Mouse (Mus musculus) stomach, embryonic 15.5 days (tissue): ENCODE results near the gene Ttll3. TPM values are rescaled to one million over a fixed set of nuclear protein-coding genes. Genes with fewer than 3 reads are reported as not detected.

Experiments used
- ATAC-seq: fragments of 200-750 bp; cut with Nextera tagmentation; 2 replicates; pipeline ENCODE4 v1.8.0; 2017; ENCODE audit warnings: low read depth, moderate number of reproducible peaks, moderate TSS enrichment; ENCODE audit not compliant: insufficient read depth, low FRiP score
- H3K27ac ChIP-seq: fragments of 300-500 bp; sonication (generic); 2 replicates; pipeline ENCODE4 v1.5.1; 2015; ENCODE audit warnings: mild to moderate bottlenecking, inconsistent platforms
- H3K27me3 ChIP-seq: fragments of 300-500 bp; sonication (generic); replicated peaks from 2 replicates; pipeline ENCODE4 v1.6.1; 2015; ENCODE audit warnings: inconsistent platforms
- H3K36me3 ChIP-seq: fragments of 300-500 bp; sonication (generic); 2 replicates; pipeline ENCODE4 v1.6.1; 2015; ENCODE audit warnings: inconsistent platforms
- H3K4me1 ChIP-seq: fragments of 300-500 bp; sonication (generic); 2 replicates; pipeline ENCODE4 v1.6.1; 2015; ENCODE audit warnings: inconsistent platforms
- H3K4me2 ChIP-seq: fragments of 300-500 bp; sonication (generic); 2 replicates; pipeline ENCODE4 v1.6.1; 2015; ENCODE audit warnings: mild to moderate bottlenecking, inconsistent platforms
- H3K4me3 ChIP-seq: fragments of 300-500 bp; sonication (generic); replicated peaks from 2 replicates; pipeline ENCODE4 v1.5.1; 2015; ENCODE audit warnings: inconsistent platforms
- H3K9ac ChIP-seq: fragments of 300-500 bp; sonication (generic); 2 replicates; pipeline ENCODE4 v1.6.1; 2015; ENCODE audit warnings: inconsistent platforms
- H3K9me3 ChIP-seq: fragments of 300-500 bp; sonication (generic); 2 replicates; pipeline ENCODE4 v1.6.1; 2016; ENCODE audit warnings: inconsistent platforms
- WGBS: fragments of 180-500 bp; shearing (Covaris S2); methylation state at CpG from one replicate; pipeline ENCODE4 v1.1.7; 2015; 5-methylcytosine and 5-hydroxymethylcytosine counted together
- microRNA-seq: library from miRNA; unstranded; fragments of <30 nt; microRNA quantifications from one replicate; pipeline ENCODE4, GENCODE M21; 2016
- polyA plus RNA-seq: library from polyadenylated mRNA; unstranded; fragments of >200 nt; fragmentation: Nextera tagmentation; extraction: Ambion mirVana; gene quantifications from 2 replicates; pipeline ENCODE4 v1.2.1, GENCODE M21; 2015

The Ttll3 gene
- polyA plus RNA-seq, 1 experiment from 2014 or later = 3.2 TPM

DNA sequence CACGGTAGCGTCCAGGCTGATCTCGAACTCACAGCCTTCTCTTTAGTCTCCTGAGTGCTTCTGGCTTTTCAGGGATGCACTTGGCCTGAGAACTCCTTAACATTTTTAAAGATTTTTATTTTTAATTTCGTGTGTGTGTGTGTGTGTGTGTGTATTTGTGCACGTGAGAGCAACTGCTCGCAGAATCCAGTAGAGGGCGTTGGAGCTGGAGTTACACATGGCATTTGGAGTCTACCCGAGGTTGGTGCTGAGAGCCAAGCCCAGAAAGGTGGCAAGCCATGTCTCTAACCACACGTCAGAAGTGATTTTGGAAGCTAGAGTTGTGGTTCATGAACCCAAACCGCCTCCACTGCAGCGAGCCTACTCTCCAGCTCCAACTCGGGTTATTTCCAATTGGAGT, 54.0 kb downstream of the Ttll3 start:
- 41% methylated on average over 12 of the region's 12 CpGs for WGBS
- no peak for ATAC-seq
- peak overlapping the region; percentile 99 for H3K4me3 ChIP-seq
- H3K9me3 ChIP-seq = no peaks in the 10 kb centered on the region
- peaks cover 19% of the 10 kb centered on the region for H3K36me3 ChIP-seq
- peak overlapping the region; percentile 88 for H3K9ac ChIP-seq
- no peaks in the 10 kb centered on the region for H3K4me1 ChIP-seq
- no peaks in the 10 kb centered on the region for H3K27me3 ChIP-seq
- peak overlapping the region; percentile 79 for H3K4me2 ChIP-seq
- H3K27ac ChIP-seq = peak overlapping the region; percentile 79; the same call in 1 of the 2 replicates

DNA sequence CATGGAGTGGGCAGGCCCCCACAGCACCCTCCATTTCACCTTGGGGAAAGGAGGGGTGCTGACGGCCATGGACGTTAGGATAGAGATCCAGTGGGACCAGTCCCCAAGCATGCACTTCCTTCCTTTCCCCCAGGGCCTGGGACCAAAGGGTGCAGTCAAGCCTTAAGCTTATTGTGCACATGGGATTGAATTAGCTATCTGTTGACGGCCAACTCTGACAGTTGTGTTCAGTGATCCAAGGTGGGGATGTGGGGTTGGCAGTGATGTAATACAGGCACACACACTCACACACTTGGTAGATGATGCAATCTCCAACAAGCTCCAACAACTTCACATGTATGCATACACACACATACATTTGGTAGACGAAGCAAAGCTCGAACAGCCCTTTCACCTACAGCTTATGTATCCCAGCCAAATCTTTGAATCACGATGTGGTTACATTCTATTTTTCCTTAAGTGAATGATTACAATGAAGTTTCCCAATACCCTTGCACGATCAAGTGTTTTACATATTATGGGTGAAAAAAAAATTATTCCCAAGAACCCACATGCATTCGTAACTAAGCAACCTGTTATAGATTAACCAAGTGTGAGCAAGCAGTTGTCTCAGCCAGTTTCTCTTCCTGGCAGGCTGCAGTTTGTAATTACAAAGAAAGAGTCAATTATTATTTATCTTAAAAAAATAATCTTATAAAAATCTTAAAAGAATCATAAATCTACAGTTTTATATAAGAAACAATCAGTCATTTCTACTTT, 55.3 kb downstream of the Ttll3 start:
- no peaks in the 10 kb centered on the region for H3K27me3 ChIP-seq
- no peak overlapping the region for H3K4me2 ChIP-seq
- ATAC-seq = no peak
- no peaks in the 10 kb centered on the region for H3K4me1 ChIP-seq
- peak overlapping the region; percentile 54; the same call in 1 of the 2 replicates for H3K27ac ChIP-seq
- peaks cover 28% of the 10 kb centered on the region for H3K36me3 ChIP-seq
- WGBS = 66% methylated on average over 8 of the region's 8 CpGs
- no peaks in the 10 kb centered on the region for H3K9me3 ChIP-seq
- H3K9ac ChIP-seq = no peak overlapping the region
- H3K4me3 ChIP-seq = no peak overlapping the region

- peaks cover 3% of the 10 kb centered on the region; the same call in 1 of the 2 replicates for H3K4me1 ChIP-seq
- H3K27me3 ChIP-seq = no peaks in the 10 kb centered on the region
- H3K4me3 ChIP-seq = no peak overlapping the region
- H3K4me2 ChIP-seq = no peak overlapping the region
- peaks cover 28% of the 10 kb centered on the region for H3K36me3 ChIP-seq
- no peak overlapping the region for H3K9ac ChIP-seq
- 94% methylated on average over 4 of the region's 4 CpGs for WGBS
- H3K27ac ChIP-seq = no peak overlapping the region
- no peak for ATAC-seq
- H3K9me3 ChIP-seq = no peaks in the 10 kb centered on the region
These were observed 58.6 kb downstream of the Ttll3 start for GRCm38 (mm10) chr6:113447639-113448038.

DNA sequence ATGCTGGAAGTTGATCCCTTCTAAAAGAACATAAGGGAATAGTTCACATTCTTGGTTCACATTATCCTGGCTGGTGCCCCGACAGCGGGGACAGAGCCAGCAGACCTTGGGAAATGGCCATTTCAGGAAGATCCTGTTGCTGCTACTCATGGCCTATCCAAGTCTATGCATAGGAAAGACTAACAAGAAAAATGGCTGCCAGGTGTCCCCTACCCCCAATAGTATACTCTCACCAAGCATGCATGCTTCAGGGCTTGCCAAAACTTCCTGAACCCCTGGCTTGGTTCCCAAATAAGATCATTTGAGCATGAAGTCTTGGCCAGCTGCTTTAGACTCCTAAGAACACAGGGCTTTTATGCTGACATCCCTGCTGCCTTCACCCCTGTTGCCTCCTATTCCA, 62.8 kb downstream of the Ttll3 start:
- H3K9ac ChIP-seq = no peak overlapping the region
- 70% methylated on average over 2 of the region's 2 CpGs for WGBS
- H3K4me3 ChIP-seq = no peak overlapping the region
- no peaks in the 10 kb centered on the region for H3K9me3 ChIP-seq
- H3K36me3 ChIP-seq = peaks cover 21% of the 10 kb centered on the region
- no peaks in the 10 kb centered on the region for H3K27me3 ChIP-seq
- no peak for ATAC-seq
- no peak overlapping the region for H3K27ac ChIP-seq
- peaks cover 3% of the 10 kb centered on the region; the same call in 1 of the 2 replicates for H3K4me1 ChIP-seq
- H3K4me2 ChIP-seq = no peak overlapping the region

- H3K4me1 ChIP-seq = peaks cover 9% of the 10 kb centered on the region; the same call in 1 of the 2 replicates
- H3K27me3 ChIP-seq = no peaks in the 10 kb centered on the region
- no peaks in the 10 kb centered on the region for H3K9me3 ChIP-seq
- 58% methylated on average over 5 of the region's 5 CpGs for WGBS
- H3K9ac ChIP-seq = no peak overlapping the region
- H3K27ac ChIP-seq = no peak overlapping the region
- no peaks in the 10 kb centered on the region for H3K36me3 ChIP-seq
- no peak for ATAC-seq
- H3K4me3 ChIP-seq = no peak overlapping the region
- no peak overlapping the region for H3K4me2 ChIP-seq
These were observed 65.9 kb downstream of the Ttll3 start for GRCm38 (mm10) chr6:113455007-113455406.

GRCm38 (mm10) chr6:113457952-113458534, 69.0 kb downstream of the Ttll3 start, which contains the start of gene Il17re:
Il17re (plus strand) TSS chr6:113458484.
- Histone ChIP-seq H3K27me3 (no peaks in the 10 kb centered on the region), H3K27ac (peak within 1 kb of the TSS; percentile 61), H3K4me3 (peak within 1 kb of the TSS; percentile 28), H3K36me3 (no peaks in the 10 kb centered on the region), H3K9me3 (no peaks in the 10 kb centered on the region), H3K4me2 (peak within 1 kb of the TSS; percentile 46), H3K9ac (no peak within 1 kb of the TSS), H3K4me1 (0 out of 2 replicates have a peak, but pooled peaks cover 6% of the 10 kb centered on the region)
- no peak for ATAC-seq
- 49% methylated on average over 10 of the region's 10 CpGs for WGBS

DNA sequence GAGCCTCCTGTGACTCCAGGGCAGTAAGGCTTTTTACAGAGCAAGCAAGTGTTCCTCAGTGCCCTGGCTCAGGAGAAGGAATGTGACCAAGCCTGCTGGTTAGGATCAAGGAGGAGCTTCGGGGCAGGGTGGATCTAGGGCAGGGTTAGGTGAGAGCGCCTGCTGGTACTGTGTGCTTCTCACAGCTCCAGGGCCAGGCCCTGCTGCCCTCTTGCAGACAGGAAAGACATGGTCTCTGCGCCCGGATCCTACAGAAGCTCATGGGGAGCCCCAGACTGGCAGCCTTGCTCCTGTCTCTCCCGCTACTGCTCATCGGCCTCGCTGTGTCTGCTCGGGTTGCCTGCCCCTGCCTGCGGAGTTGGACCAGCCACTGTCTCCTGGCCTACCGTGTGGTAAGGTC, 69.6 kb downstream of the Ttll3 start:
- Histone ChIP-seq H3K9ac (no peak overlapping the region), H3K9me3 (no peaks in the 10 kb centered on the region), H3K27me3 (no peaks in the 10 kb centered on the region), H3K36me3 (no peaks in the 10 kb centered on the region), H3K4me1 (0 out of 2 replicates have a peak, but pooled peaks cover 6% of the 10 kb centered on the region), H3K27ac (peak overlapping the region; percentile 61), H3K4me2 (peak overlapping the region; percentile 46), H3K4me3 (peak overlapping the region; percentile 28)
- WGBS = 55% methylated on average over 10 of the region's 10 CpGs
- peak; percentile 91 for ATAC-seq

GRCm38 (mm10) chr6:113464040-113464439, 75.0 kb downstream of the Ttll3 start:
- 58% methylated on average over 7 of the region's 7 CpGs for WGBS
- Histone ChIP-seq H3K9ac (no peak overlapping the region), H3K4me1 (peaks cover 2% of the 10 kb centered on the region; the same call in 1 of the 2 replicates), H3K27ac (no peak overlapping the region), H3K36me3 (no peaks in the 10 kb centered on the region), H3K9me3 (no peaks in the 10 kb centered on the region), H3K27me3 (no peaks in the 10 kb centered on the region), H3K4me3 (no peak overlapping the region), H3K4me2 (no peak overlapping the region)
- ATAC-seq = no peak

Small RNA genes lying within 50 kb of the gene (microRNA-seq; reads per million reads assigned to microRNA genes)
- gene Gm24387 = not detected

Other genes starting within 250 kb of the Ttll3 start
- gene Lhfpl4, start 193.9 kb upstream of the Ttll3 start, polyA plus RNA-seq = 1.7 and 2.0 TPM in 2 replicates
- 34.3 and 38.2 TPM in 2 replicates for gene Mtmr14, start 151.4 kb upstream of the Ttll3 start, polyA plus RNA-seq
- 0.22 and 0.23 TPM in 2 replicates for gene Cpne9, start 107.0 kb upstream of the Ttll3 start, polyA plus RNA-seq
- 15.9 and 17.6 TPM in 2 replicates for gene Brpf1, start 82.1 kb upstream of the Ttll3 start, polyA plus RNA-seq
- gene Ogg1, start 62.3 kb upstream of the Ttll3 start, polyA plus RNA-seq = 13.1 and 13.3 TPM in 2 replicates
- gene Camk1, start 45.3 kb upstream of the Ttll3 start, polyA plus RNA-seq = 92.7 and 94.4 TPM in 2 replicates
- 44.1 and 44.2 TPM in 2 replicates for gene Tada3, start 11.4 kb upstream of the Ttll3 start, polyA plus RNA-seq
- gene Arpc4, start 11.1 kb upstream of the Ttll3 start, polyA plus RNA-seq = 362 and 387 TPM in 2 replicates
- gene Rpusd3, start 30.1 kb downstream of the Ttll3 start, polyA plus RNA-seq = 15.9 and 20.8 TPM in 2 replicates
- gene Cidec, start 46.5 kb downstream of the Ttll3 start, polyA plus RNA-seq = 2.3 and 3.8 TPM in 2 replicates
- 84.2 and 91.1 TPM in 2 replicates for gene Jagn1, start 53.3 kb downstream of the Ttll3 start, polyA plus RNA-seq
- 16.8 and 18.2 TPM in 2 replicates for gene Il17re, start 69.2 kb downstream of the Ttll3 start, polyA plus RNA-seq
- gene Il17rc, start 82.2 kb downstream of the Ttll3 start, polyA plus RNA-seq = 26.4 and 26.7 TPM in 2 replicates
- 23.2 and 23.3 TPM in 2 replicates for gene Creld1, start 94.0 kb downstream of the Ttll3 start, polyA plus RNA-seq
- 0.40 and 0.54 TPM in 2 replicates for gene Prrt3, start 112.7 kb downstream of the Ttll3 start, polyA plus RNA-seq
- gene Emc3, start 142.4 kb downstream of the Ttll3 start, polyA plus RNA-seq = 88.5 and 94.7 TPM in 2 replicates
- 8.1 and 9.7 TPM in 2 replicates for gene Fancd2, start 142.4 kb downstream of the Ttll3 start, polyA plus RNA-seq
- 0.23 TPM in 1 of 2 replicates, not detected in the other for gene Fancd2os, start 211.5 kb downstream of the Ttll3 start, polyA plus RNA-seq
- gene Brk1, start 215.5 kb downstream of the Ttll3 start, polyA plus RNA-seq = 199 and 202 TPM in 2 replicates
- gene Vhl, start 234.7 kb downstream of the Ttll3 start, polyA plus RNA-seq = 39.5 and 43.6 TPM in 2 replicates
- 8.0 and 10.0 TPM in 2 replicates for gene Irak2, start 249.2 kb downstream of the Ttll3 start, polyA plus RNA-seq